ENCODE assay signal across 10 mouse cellular contexts in the genomic region with DNA sequence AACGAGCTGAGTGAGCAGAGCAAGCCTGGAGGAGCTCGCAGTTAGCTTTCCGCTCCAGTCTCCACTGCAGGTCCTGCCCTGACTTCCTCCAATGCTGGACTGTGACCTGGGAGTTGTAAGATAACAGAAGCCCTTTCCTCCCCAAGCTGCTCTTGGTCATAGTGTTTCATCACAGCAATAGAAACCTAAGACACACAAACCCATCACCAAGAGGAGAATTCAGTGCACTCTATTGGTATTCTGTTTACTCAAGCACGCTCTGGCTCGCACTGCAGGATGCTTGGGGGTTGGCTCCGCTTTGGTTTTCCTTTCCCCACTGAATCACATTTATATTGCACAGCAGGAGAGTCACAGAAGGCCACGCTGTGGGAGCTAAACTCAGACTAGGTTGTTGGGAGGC. TPM values are rescaled to one million over a fixed set of nuclear protein-coding genes. Genes with fewer than 3 reads are reported as not detected.
DNase-seq lines count a peak whose midpoint lies in the region; ATAC-seq and TF ChIP-seq lines count a peak whose summit lies in the region.
"Had no signal": no experiment of that assay in that cellular context is flagged by ENCODE, and none has a peak within 500 bp of the region (broad histone marks: within the 10 kb centered on the region; RNA-seq: fewer than 3 reads in every experiment).

No protein-coding gene starts in this region.

- no peaks in the 10 kb centered on the region for H3K9me3 ChIP-seq in neural tube, embryonic 12.5 days
- no peaks in the 10 kb centered on the region for H3K9me3 ChIP-seq in kidney, postnatal 0 days (replicated peaks; ENCODE audit: low read length)
- H3K9me3 ChIP-seq: midbrain, embryonic 10.5 days had no signal

- no peak overlapping the region for H3K27ac ChIP-seq in neural tube, embryonic 12.5 days
- H3K27ac ChIP-seq in kidney, postnatal 0 days, result no peak overlapping the region
- H3K27ac ChIP-seq: midbrain, embryonic 10.5 days had no signal

- no peaks in the 10 kb centered on the region for H3K27me3 ChIP-seq in neural tube, embryonic 12.5 days (replicated peaks)
- no peaks in the 10 kb centered on the region for H3K27me3 ChIP-seq in kidney, postnatal 0 days (ENCODE audit: insufficient read depth, low read length)

- DNase-seq in neural tube, embryonic 10.5 days (ENCODE audit: extremely low spot score, low spot score), result no peak
- DNase-seq in cerebellum, postnatal 10 days, result peak; percentile 15 to 30
- DNase-seq in kidney, postnatal 0 days (ENCODE audit: low spot score), result peak; percentile 63
- DNase-seq in yolk sac, embryonic 10.5 days (ENCODE audit: low spot score), result peak; percentile 74
- DNase-seq in frontal cortex, postnatal 36 days (ENCODE audit: low spot score in 2 of 2), result no peak
- no peak for DNase-seq in right cerebral cortex, postnatal 25 days
- DNase-seq: retina, postnatal 1 day; thymus, postnatal 14 days had no signal

- WGBS in neural tube, embryonic 12.5 days, result 39% methylated on average over 7 of the region's 7 CpGs
- 28% methylated on average over 7 of the region's 7 CpGs for WGBS in kidney, postnatal 0 days

- H3K4me2 ChIP-seq in neural tube, embryonic 12.5 days (replicated peaks), result peak overlapping the region; percentile 20; the same call in 1 of the 2 replicates
- H3K4me2 ChIP-seq in kidney, postnatal 0 days (ENCODE audit: low read length), result peak overlapping the region; percentile 12; the same call in 1 of the 2 replicates

- H3K9ac ChIP-seq in neural tube, embryonic 12.5 days, result no peak overlapping the region
- H3K9ac ChIP-seq in kidney, postnatal 0 days (ENCODE audit: low read depth, low read length), result no peak overlapping the region

- no peak overlapping the region for H3K4me3 ChIP-seq in neural tube, embryonic 12.5 days
- H3K4me3 ChIP-seq in kidney, postnatal 0 days (replicated peaks; ENCODE audit: low read depth, low read length), result no peak overlapping the region
- H3K4me3 ChIP-seq: midbrain, embryonic 10.5 days had no signal

- no peaks in the 10 kb centered on the region for H3K36me3 ChIP-seq in neural tube, embryonic 12.5 days
- H3K36me3 ChIP-seq in kidney, postnatal 0 days (ENCODE audit: insufficient read depth, low read length), result no peaks in the 10 kb centered on the region
- H3K36me3 ChIP-seq: midbrain, embryonic 10.5 days had no signal

- peaks cover 11% of the 10 kb centered on the region for H3K4me1 ChIP-seq in neural tube, embryonic 12.5 days
- H3K4me1 ChIP-seq in kidney, postnatal 0 days (replicated peaks; ENCODE audit: insufficient read depth, low read length), result 0 out of 2 replicates have a peak, but pooled peaks cover 7% of the 10 kb centered on the region

- TF ChIP-seq CTCF in kidney, postnatal 0 days (IDR thresholded peaks at IDR 0.05; ENCODE audit: low read depth), result no peak

- no peak for ATAC-seq in neural tube, embryonic 12.5 days (ENCODE audit: low FRiP score, low read depth)
- no peak for ATAC-seq in kidney, postnatal 0 days (replicated peaks; ENCODE audit: low FRiP score, low read depth)

RNA-seq across cellular contexts. Expression of gene Tbc1d15, which starts 3.2 kb away (rescaled TPM):
- 40.9 and 49.5 TPM in 2 replicates for polyA plus RNA-seq in neural tube, embryonic 12.5 days (2016; fragmentation: Nextera tagmentation; extraction: Ambion mirVana)
- 52.4 and 52.5 TPM in 2 replicates for polyA plus RNA-seq in kidney, postnatal 0 days (2015; fragmentation: Nextera tagmentation; extraction: Ambion mirVana)

Comparison
In these comparisons a context has a peak if more than half of its experiments do, and no peak if none do; other contexts are left out.
1. DNase-seq: peak in cerebellum, postnatal 10 days (2 of 2), kidney, postnatal 0 days (single experiment) and yolk sac, embryonic 10.5 days (single experiment); none in neural tube, embryonic 10.5 days (single experiment), frontal cortex, postnatal 36 days (0 of 2) and right cerebral cortex, postnatal 25 days (single experiment).